Mouse (Mus musculus) G1E (cell line): ENCODE measurements around the gene Cep112. TPM values are rescaled to one million over a fixed set of nuclear protein-coding genes. Genes with fewer than 3 reads are reported as not detected.
A peak's percentile ranks its signal among the peaks of the same experiment; 100 is the strongest.

Experiments
- ATAC-seq: 2 replicates; pipeline ENCODE4 v1.8.0; 2016; ENCODE audit warnings: mild to moderate bottlenecking; ENCODE audit not compliant: insufficient number of reproducible peaks, poor library complexity, low FRiP score, severe bottlenecking; ENCODE audit errors: extremely low read depth
- DNase-seq: peaks from one replicate; pipeline ENCODE4 v3.0.0; 2012; ENCODE audit warnings: low spot score
- H3K27me3 ChIP-seq: 2 replicates; pipeline ENCODE4 v1.6.1; 2012; ENCODE audit warnings: mild to moderate bottlenecking, low read length, inconsistent platforms; ENCODE audit not compliant: insufficient read depth
- H3K36me3 ChIP-seq: replicated peaks from 2 replicates; pipeline ENCODE3; 2012; ENCODE audit warnings: mild to moderate bottlenecking, inconsistent platforms
- H3K4me1 ChIP-seq: 2 replicates; pipeline ENCODE4 v1.6.1; 2012; ENCODE audit warnings: low read depth, low read length, inconsistent platforms, mixed read lengths; ENCODE audit not compliant: insufficient read depth
- H3K4me3 ChIP-seq: 2 replicates; pipeline ENCODE4 v1.5.1; 2012; ENCODE audit warnings: low read depth, mild to moderate bottlenecking, inconsistent platforms, low read length, moderate library complexity, mixed read lengths
- H3K9me3 ChIP-seq: replicated peaks from 2 replicates; pipeline ENCODE4 v1.6.1; 2012; ENCODE audit warnings: inconsistent platforms
- CTCF ChIP-seq: IDR thresholded peaks from 2 replicates; pipeline ENCODE4 v1.5.1; 2012; ENCODE audit warnings: low read depth, low read length, inconsistent platforms, mixed read lengths
- GATA1 ChIP-seq: IDR thresholded peaks from 2 replicates; pipeline ENCODE4 v1.6.1; 2012; ENCODE audit warnings: borderline replicate concordance, low read length, inconsistent platforms, mixed read lengths
- GATA2 ChIP-seq: IDR thresholded peaks from 2 replicates; pipeline ENCODE4 v1.6.1; 2012; ENCODE audit warnings: low read depth, low read length, inconsistent platforms, borderline replicate concordance
- POLR2AphosphoS5 ChIP-seq: IDR thresholded peaks from 2 replicates; pipeline ENCODE4 v1.6.1; 2012; ENCODE audit warnings: low read depth, low read length, inconsistent platforms; ENCODE audit not compliant: insufficient replicate concordance
- TAL1 ChIP-seq: conservative IDR thresholded peaks from 2 replicates; pipeline ENCODE4 v1.6.1; 2012; ENCODE audit warnings: low read depth, low read length, inconsistent platforms, mixed read lengths
- polyA plus RNA-seq: library from polyadenylated mRNA; stranded (reverse); fragments of >175 nt; gene quantifications from 2 replicates; pipeline ENCODE4 v1.2.3, GENCODE M21; 2012
- total RNA-seq, 2 experiments: library from RNA; stranded (forward) in 1 of 2; stranded (reverse) in 1 of 2; fragments of 200-1000 nt in 1 of 2; fragments of >200 nt in 1 of 2; fragmentation: Nextera tagmentation in 1 of 2; gene quantifications; 2 replicates each; pipeline ENCODE4 v1.2.3; 2014 to 2017

Cep112 gene
- total and polyA plus RNA-seq, 3 experiments: 0.22 TPM; not detected in 2

DNA sequence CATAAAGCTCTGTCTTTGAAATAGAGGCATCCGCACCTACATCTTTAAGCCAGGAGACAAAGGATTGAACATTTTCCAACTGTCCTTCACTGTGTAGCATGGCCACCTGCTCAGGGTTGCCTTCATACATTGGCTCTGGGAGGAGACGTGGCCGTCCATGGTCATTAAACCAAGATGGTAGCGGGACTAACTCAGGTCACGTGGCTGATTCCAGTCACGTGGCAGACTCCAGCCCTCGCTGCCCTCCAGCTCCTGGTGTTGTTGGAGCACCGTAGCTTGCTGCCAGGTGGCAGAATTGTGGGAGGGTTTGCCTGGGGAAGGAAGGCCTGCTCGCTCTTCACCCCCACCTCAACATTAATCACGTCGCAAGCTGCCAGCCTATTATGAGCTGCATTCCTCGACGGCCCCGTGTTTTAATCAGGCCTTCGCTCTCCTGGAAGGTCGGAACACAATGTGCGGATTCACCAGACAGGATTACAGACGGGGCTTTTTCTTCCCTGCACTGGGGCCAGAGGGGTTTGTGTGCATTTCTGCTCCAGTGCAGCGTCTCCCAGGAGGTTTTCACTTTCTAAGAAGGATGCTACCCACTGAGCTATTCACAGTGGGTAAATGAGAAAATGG lies 460.4 kb downstream of the Cep112 start:
- no peak for TF ChIP-seq GATA2
- no peak for TF ChIP-seq POLR2AphosphoS5
- TF ChIP-seq CTCF: no peak
- TF ChIP-seq GATA1: no peak
- TF ChIP-seq TAL1: no peak
- Histone ChIP-seq H3K36me3 (no peaks in the 10 kb centered on the region), H3K9me3 (peaks cover 74% of the 10 kb centered on the region), H3K4me3 (peak overlapping the region; percentile 16; the same call in 1 of the 2 replicates), H3K4me1 (no peaks in the 10 kb centered on the region), H3K27me3 (no peaks in the 10 kb centered on the region)
- ATAC-seq (no peak), DNase-seq (no peak)

DNA sequence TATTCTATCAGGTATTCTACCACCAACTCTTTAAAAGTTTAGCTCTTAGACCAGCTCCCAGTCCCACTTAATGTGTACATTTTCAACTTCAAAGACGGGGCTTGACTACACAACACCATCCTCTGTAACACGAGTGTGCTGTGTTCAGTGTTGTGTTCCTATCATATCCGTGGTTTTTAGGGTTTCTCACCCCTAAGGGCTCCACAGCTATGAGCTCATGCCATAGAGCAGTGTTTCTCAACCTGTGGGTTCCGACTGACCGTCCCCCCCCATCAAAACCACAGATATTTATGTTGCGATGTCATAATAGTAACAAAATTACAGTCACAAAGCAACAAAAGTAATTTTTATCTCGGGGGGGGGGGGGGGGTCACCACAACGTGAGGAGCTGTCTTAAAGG lies 461.1 kb downstream of the Cep112 start:
- no peak for ATAC-seq
- H3K4me1 ChIP-seq: no peaks in the 10 kb centered on the region

DNA sequence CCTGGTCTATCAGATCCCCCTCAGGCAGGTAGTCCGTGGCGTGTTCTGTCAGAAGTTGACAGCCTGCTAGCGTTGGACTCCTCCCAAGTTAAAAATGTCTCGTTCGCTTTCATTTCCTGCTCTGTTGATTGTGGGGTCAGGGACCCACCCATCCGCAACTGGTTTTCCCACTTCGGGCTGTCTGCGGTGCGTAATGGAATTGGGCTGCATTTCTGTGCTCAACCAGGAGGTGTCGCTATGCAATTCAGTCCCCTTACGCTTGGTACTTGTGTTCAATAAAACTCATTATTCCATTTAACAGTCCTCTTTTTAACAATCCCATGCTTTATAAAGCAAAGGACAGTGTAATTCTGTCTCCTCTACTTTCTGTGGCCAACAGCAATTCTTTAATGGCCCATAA lies 464.1 kb downstream of the Cep112 start:
- no peak for ATAC-seq
- no peaks in the 10 kb centered on the region for H3K27me3 ChIP-seq
- H3K36me3 ChIP-seq: no peaks in the 10 kb centered on the region
- no peaks in the 10 kb centered on the region for H3K4me1 ChIP-seq
- no peak overlapping the region for H3K4me3 ChIP-seq
- no peak for DNase-seq
- H3K9me3 ChIP-seq: peaks cover 66% of the 10 kb centered on the region
- no peak for TF ChIP-seq GATA2
- no peak for TF ChIP-seq TAL1
- no peak for TF ChIP-seq GATA1
- no peak for TF ChIP-seq POLR2AphosphoS5
- no peak for TF ChIP-seq CTCF

More for the DNA sequence above, 461.1 kb downstream of the Cep112 start:
- H3K27me3 ChIP-seq: no peaks in the 10 kb centered on the region
- TF ChIP-seq CTCF (no peak), POLR2AphosphoS5 (no peak)
- H3K4me3 ChIP-seq: no peak overlapping the region
- no peaks in the 10 kb centered on the region for H3K36me3 ChIP-seq
- DNase-seq: no peak
- H3K9me3 ChIP-seq: peaks cover 67% of the 10 kb centered on the region

DNA sequence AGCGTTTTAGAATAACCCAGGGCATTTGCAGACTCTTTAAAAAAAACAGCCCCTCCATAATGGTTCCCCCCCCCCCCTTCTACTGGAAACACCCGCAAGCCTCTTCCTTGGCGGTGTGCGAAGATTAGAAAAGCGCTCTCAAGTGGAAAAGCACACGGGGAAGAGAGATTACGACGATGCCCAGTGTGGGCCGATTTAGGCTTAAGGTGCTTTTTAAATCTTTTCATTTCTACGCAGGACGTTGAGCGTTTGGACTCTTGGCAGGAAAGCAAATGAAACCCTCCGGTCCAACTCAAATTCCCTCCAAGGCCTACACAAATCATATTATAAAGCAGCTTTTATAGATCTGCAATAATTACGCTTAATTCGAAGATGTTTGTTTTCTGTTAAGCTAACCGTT lies 465.6 kb downstream of the Cep112 start:
- Histone ChIP-seq H3K27me3 (no peaks in the 10 kb centered on the region), H3K36me3 (no peaks in the 10 kb centered on the region), H3K9me3 (peaks cover 69% of the 10 kb centered on the region), H3K4me1 (no peaks in the 10 kb centered on the region), H3K4me3 (no peak overlapping the region)
- ATAC-seq (no peak), DNase-seq (no peak)
- TF ChIP-seq TAL1 (no peak), GATA2 (no peak), POLR2AphosphoS5 (no peak), GATA1 (no peak), CTCF (no peak)

DNA sequence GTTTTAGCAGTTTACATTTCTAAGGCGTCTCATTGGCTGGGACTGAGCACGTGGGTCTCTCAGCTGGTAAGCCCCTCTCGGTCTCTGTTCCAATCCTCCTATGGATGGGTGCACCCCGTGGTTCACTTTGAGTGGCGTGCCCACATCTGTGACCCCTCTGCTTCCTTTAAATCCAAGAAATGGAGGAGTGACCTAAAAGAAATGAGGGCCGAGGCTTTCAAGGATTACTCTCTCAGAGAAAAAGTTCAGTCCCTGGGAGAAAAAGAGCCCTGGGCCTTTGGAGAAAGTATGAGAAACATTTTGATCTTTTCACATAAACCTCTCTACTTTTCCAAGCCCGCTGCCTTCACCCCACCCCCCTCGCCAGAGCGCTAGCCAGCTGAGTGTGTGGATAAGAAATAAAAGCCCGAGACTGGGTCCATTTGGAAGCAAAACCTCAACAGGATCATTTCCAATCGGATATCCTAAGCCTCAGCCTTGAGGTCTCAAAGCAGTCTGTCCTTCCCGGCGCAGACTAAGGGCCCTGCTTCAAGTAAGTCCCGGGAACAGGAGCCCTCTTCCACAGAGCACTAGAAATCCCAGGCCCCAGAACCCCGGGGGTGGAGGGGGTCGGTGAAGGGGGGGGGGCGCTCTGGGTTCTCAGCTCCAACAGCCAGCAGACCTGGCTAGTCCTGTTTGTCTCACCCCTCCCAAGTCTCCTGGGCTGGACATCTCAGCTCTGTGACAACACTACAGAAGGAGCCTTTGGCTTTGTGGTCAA lies 466.3 kb downstream of the Cep112 start:
- H3K36me3 ChIP-seq: no peaks in the 10 kb centered on the region
- DNase-seq (no peak), ATAC-seq (no peak)
- TF ChIP-seq GATA2 (no peak), GATA1 (no peak), POLR2AphosphoS5 (no peak), TAL1 (no peak), CTCF (no peak)
- no peak overlapping the region for H3K4me3 ChIP-seq
- H3K27me3 ChIP-seq: no peaks in the 10 kb centered on the region
- no peaks in the 10 kb centered on the region for H3K4me1 ChIP-seq
- peaks cover 69% of the 10 kb centered on the region for H3K9me3 ChIP-seq

DNA sequence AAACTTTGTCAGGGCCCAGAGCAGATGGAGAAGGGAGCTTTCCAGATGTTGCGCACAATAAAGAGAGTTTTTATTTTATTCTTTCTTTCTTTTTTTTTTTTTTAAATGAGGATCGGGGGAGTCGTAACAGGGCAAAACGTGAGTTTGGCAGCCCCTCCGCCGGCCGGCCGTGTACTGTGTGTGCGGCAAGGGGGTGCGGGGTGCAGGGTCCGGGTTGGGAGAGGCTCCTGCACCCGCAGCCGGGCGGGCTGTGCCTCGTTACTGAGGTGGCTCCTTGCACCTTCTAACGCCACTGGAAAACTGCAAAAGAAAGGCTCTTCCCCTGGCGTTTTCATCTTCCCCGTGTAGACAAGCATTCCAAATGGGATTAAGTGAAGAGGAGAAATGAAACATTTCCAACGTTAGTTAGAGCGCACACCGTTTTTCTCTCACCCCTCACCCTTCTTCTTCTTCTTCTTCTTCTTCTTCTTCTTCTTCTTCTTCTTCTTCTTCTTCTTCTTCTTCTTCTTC lies 466.9 kb downstream of the Cep112 start:
- peaks cover 72% of the 10 kb centered on the region for H3K9me3 ChIP-seq
- no peaks in the 10 kb centered on the region for H3K27me3 ChIP-seq
- no peak overlapping the region for H3K4me3 ChIP-seq
- H3K36me3 ChIP-seq: no peaks in the 10 kb centered on the region
- DNase-seq: no peak
- H3K4me1 ChIP-seq: no peaks in the 10 kb centered on the region
- no peak for ATAC-seq
- TF ChIP-seq POLR2AphosphoS5: no peak
- TF ChIP-seq TAL1: no peak

DNA sequence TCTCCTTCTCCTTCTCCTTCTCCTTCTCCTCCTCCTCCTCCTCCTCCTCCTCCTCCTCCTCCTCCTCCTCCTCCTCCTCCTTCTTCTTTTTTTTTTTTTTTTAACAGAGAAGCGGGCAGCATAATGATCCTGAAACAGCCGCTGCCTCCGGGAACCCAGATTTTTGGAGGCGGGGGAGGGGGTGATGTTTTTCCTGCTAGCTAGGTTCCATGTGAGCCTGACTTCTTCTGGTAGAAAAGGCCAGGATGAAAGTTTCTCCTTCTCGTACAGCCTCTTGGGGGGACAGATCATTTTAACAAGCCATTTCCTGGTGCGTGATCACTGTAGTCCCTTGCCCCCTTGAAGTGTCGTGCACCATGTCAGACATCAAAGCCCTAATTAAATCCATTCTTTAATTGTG lies 467.4 kb downstream of the Cep112 start:
- H3K9me3 ChIP-seq: peaks cover 73% of the 10 kb centered on the region
- H3K27me3 ChIP-seq: no peaks in the 10 kb centered on the region
- no peak for ATAC-seq
- no peak for DNase-seq
- TF ChIP-seq CTCF (no peak), GATA1 (no peak)
- no peaks in the 10 kb centered on the region for H3K4me1 ChIP-seq
- no peak overlapping the region for H3K4me3 ChIP-seq
- H3K36me3 ChIP-seq: no peaks in the 10 kb centered on the region
